Mouse (Mus musculus): ENCODE results near the gene Mef2b.

DNA sequence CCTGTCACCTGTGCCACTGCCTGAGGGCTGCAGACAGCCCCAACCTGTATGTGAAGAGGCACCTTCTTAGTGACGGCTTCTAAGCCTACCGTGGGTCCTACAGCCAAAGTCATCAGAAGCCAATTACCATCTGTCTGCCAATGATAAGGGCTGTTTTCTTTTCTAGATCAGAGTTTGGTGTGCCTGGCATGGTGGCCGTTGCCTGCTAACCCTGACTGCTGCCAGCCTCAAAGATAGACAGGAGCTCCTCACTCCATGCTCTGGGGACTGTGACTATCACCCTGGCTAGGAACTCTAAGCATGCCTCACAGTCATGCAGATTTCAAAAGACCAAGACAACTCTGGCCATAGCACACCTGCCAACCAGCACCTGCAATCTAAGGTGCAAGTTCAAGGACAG is 61.9 kb downstream of the Mef2b start:
- TF ChIP-seq CTCF (conservative IDR thresholded peaks at IDR 0.05 in 1 of 2, IDR thresholded peaks at IDR 0.05 in 1 of 2; ENCODE audit: low read depth in 2 of 2, low read length in 2 of 2) (no peak), POLR2AphosphoS2 (IDR thresholded peaks at IDR 0.05; ENCODE audit: low read depth, low read length) (no peak), ZNF384 (IDR thresholded peaks at IDR 0.05; ENCODE audit: low read depth, low read length) (no peak), JUND (conservative IDR thresholded peaks at IDR 0.05; ENCODE audit: low read depth, low read length) (no peak), MAX (IDR thresholded peaks at IDR 0.05; ENCODE audit: low read length) (no peak), ZC3H11A (IDR thresholded peaks at IDR 0.05; ENCODE audit: low read depth, low read length) (no peak), ZMIZ1 (IDR thresholded peaks at IDR 0.05; ENCODE audit: low read depth, low read length) (no peak), POLR2A (IDR thresholded peaks at IDR 0.05; ENCODE audit: low read depth, low read length) (no peak), MYC (IDR thresholded peaks at IDR 0.05; ENCODE audit: low read depth, low read length) (no peak)
